Mouse (Mus musculus): ENCODE measurements around the gene Tspan1. TPM values are rescaled to one million over a fixed set of nuclear protein-coding genes. Genes with fewer than 3 reads are reported as not detected.
A peak's percentile ranks its signal among the peaks of the same experiment; 100 is the strongest.

Tspan1 gene
- polyA plus RNA-seq, 1 experiment: 4.3 TPM

DNA sequence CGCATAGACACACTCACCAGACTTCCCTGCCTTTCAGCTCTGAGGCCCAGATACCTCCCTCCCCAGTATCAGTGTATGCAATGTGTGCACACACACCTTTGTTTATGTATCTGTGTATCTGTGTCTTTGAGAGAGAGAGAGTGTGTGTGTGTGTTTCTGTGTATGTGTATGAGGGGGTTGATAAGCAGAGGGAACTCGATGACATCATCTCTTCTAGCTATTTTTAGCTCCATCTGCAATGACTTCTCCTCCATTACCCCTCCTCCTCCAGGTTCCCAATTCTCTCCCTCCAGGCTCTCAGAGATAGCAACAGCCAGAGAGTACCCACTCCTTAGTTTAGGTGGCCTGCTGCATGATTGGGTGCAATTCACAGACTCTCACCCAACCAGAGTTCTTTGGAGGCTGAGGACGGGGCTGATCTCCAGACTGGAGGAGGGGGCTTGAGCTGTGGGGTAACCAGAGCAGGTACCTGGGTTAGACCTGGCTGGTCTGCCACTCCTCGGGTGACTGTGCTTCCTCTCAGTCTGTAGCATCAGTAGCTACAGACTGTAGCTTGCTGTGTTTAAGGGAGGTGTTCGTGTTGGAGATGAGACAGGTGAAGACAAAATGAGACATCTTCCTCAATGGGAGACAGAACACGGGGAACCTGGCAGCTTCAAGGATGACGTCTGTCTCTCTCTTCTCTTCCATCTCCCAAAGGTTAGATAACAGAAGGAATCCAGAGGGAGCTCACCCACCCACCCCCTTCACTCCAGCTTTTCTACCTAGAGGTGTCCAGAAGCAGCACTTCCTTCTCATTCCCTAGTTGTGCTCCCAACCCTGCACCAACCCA is 8.5 kb upstream of the Tspan1 start:
- Histone ChIP-seq H3K4me3 (ENCODE audit: control insufficient read depth, low read depth, low read length) (peak overlapping the region; percentile 70), H3K27me3 (ENCODE audit: control insufficient read depth, insufficient read depth, low read length) (no peaks in the 10 kb centered on the region), H3K4me1 (ENCODE audit: control insufficient read depth, insufficient read depth, low read length) (peaks cover 11% of the 10 kb centered on the region), H3K36me3 (ENCODE audit: control insufficient read depth, insufficient read depth, low read length) (no peaks in the 10 kb centered on the region), H3K27ac (ENCODE audit: control insufficient read depth, insufficient read depth, low read depth, low read length) (no peak overlapping the region)
- TF ChIP-seq POLR2A (IDR thresholded peaks at IDR 0.05; ENCODE audit: control insufficient read depth, low read depth, low read length) (no peak), CTCF (IDR thresholded peaks at IDR 0.05; ENCODE audit: control insufficient read depth, insufficient read depth, insufficient replicate concordance, low read depth, low read length) (no peak)

DNA sequence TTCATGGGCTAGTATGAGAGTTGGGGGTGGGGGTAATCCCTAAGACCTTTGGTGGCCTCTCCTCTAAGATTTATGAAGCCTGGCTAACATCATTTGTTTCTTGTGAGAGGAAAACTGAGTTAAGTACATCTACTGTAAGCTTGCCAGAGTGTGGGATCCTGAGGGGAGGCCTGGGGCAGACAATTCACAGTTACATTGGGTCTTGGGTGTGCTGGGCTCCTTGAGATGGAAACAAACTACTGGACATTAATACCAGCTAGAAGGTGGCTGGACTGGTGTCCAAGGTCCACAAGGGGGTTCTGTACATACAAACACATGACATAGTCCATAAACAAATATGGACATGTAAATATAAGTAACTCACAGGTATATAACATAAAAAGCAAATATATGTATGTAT is 7.7 kb upstream of the Tspan1 start:
- Histone ChIP-seq H3K4me1 (ENCODE audit: control insufficient read depth, insufficient read depth, low read length) (peaks cover 11% of the 10 kb centered on the region), H3K4me3 (ENCODE audit: control insufficient read depth, low read depth, low read length) (peak overlapping the region; percentile 80; the same call in 1 of the 2 replicates), H3K27me3 (ENCODE audit: control insufficient read depth, insufficient read depth, low read length) (no peaks in the 10 kb centered on the region), H3K36me3 (ENCODE audit: control insufficient read depth, insufficient read depth, low read length) (no peaks in the 10 kb centered on the region), H3K27ac (ENCODE audit: control insufficient read depth, insufficient read depth, low read depth, low read length) (no peak overlapping the region)
- no peak for TF ChIP-seq POLR2A (IDR thresholded peaks at IDR 0.05; ENCODE audit: control insufficient read depth, low read depth, low read length)
- TF ChIP-seq CTCF (IDR thresholded peaks at IDR 0.05; ENCODE audit: control insufficient read depth, insufficient read depth, insufficient replicate concordance, low read depth, low read length): no peak

DNA sequence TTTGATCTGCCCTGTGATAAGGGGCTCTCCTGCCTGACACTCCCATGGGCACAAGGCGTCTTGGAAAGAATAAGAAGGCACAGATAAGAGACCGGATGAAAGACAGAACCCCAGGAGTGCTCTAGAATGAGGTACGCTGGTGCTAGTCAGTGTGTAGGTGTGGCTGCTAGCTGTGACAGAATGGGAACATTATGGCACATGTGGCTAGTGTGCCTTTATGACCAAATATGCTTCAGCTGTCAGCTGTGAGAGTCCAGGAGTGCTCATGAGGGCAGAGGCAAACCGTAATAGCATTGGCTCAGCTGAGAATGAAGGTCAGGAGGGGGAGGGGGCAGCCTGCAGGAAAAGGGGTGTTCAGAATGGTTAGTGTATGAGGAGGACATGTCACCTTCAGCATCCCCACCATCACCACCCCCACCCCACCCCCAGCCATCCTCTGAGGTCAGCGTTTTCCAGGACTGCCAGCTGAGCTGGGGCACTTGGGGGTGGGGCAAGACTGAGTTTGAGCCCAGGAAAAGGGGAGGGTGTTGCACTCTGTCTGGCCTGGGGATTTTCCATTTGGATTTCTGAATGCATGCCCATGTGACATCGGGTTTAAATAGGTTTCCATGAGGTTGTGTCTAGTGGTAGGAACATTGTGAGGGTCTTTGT is 7.2 kb upstream of the Tspan1 start:
- Histone ChIP-seq H3K4me1 (ENCODE audit: control insufficient read depth, insufficient read depth, low read length) (peaks cover 11% of the 10 kb centered on the region), H3K4me3 (ENCODE audit: control insufficient read depth, low read depth, low read length) (peak overlapping the region; percentile 80), H3K27me3 (ENCODE audit: control insufficient read depth, insufficient read depth, low read length) (no peaks in the 10 kb centered on the region), H3K27ac (ENCODE audit: control insufficient read depth, insufficient read depth, low read depth, low read length) (peak overlapping the region; percentile 54; the same call in 1 of the 2 replicates), H3K36me3 (ENCODE audit: control insufficient read depth, insufficient read depth, low read length) (no peaks in the 10 kb centered on the region)
- TF ChIP-seq POLR2A (IDR thresholded peaks at IDR 0.05; ENCODE audit: control insufficient read depth, low read depth, low read length) (no peak), CTCF (IDR thresholded peaks at IDR 0.05; ENCODE audit: control insufficient read depth, insufficient read depth, insufficient replicate concordance, low read depth, low read length) (no peak)

DNA sequence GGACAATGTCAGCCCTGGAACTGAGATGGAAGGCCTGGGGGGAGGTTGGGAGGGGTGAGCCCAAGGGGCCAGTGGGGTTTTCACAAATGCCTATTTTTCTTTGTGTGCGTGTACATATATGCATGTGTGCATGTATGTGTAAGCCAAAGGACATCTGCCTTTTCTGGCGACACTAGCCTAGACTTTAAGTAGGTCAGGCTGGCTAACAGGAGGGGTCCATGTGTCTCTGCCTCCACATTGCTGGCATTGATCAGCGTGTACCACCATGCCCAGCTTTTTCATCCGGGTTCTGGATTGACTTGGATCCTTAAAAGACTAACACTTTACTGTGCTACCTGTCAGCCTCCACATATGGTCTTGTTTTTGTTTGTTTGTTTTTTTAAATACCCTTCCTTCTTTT is 6.4 kb upstream of the Tspan1 start:
- Histone ChIP-seq H3K4me3 (ENCODE audit: control insufficient read depth, low read depth, low read length) (peak overlapping the region; percentile 80), H3K27ac (ENCODE audit: control insufficient read depth, insufficient read depth, low read depth, low read length) (no peak overlapping the region), H3K27me3 (ENCODE audit: control insufficient read depth, insufficient read depth, low read length) (no peaks in the 10 kb centered on the region), H3K36me3 (ENCODE audit: control insufficient read depth, insufficient read depth, low read length) (no peaks in the 10 kb centered on the region), H3K4me1 (ENCODE audit: control insufficient read depth, insufficient read depth, low read length) (peaks cover 11% of the 10 kb centered on the region)
- TF ChIP-seq CTCF (IDR thresholded peaks at IDR 0.05; ENCODE audit: control insufficient read depth, insufficient read depth, insufficient replicate concordance, low read depth, low read length): no peak
- no peak for TF ChIP-seq POLR2A (IDR thresholded peaks at IDR 0.05; ENCODE audit: control insufficient read depth, low read depth, low read length)

GRCm38 (mm10) chr4:116173072-116173471 is 5.7 kb upstream of the Tspan1 start, which contains the start of the genes 1700042G07Rik and Gm49337:
Gene 1700042G07Rik (plus strand): TSS chr4:116173372.
Gene Gm49337 (plus strand): TSS chr4:116173384.
- peak within 1 kb of the TSS; percentile 54; the same call in 1 of the 2 replicates for H3K27ac ChIP-seq (ENCODE audit: control insufficient read depth, insufficient read depth, low read depth, low read length)
- H3K36me3 ChIP-seq (ENCODE audit: control insufficient read depth, insufficient read depth, low read length): no peaks in the 10 kb centered on the region
- peak within 1 kb of the TSS; percentile 80 for H3K4me3 ChIP-seq (ENCODE audit: control insufficient read depth, low read depth, low read length)
- no peaks in the 10 kb centered on the region for H3K27me3 ChIP-seq (ENCODE audit: control insufficient read depth, insufficient read depth, low read length)
- H3K4me1 ChIP-seq (ENCODE audit: control insufficient read depth, insufficient read depth, low read length): peaks cover 11% of the 10 kb centered on the region
- TF ChIP-seq POLR2A (IDR thresholded peaks at IDR 0.05; ENCODE audit: control insufficient read depth, low read depth, low read length): peak; percentile 41; the same call in 1 of the 2 replicates
- no peak for TF ChIP-seq CTCF (IDR thresholded peaks at IDR 0.05; ENCODE audit: control insufficient read depth, insufficient read depth, insufficient replicate concordance, low read depth, low read length)

DNA sequence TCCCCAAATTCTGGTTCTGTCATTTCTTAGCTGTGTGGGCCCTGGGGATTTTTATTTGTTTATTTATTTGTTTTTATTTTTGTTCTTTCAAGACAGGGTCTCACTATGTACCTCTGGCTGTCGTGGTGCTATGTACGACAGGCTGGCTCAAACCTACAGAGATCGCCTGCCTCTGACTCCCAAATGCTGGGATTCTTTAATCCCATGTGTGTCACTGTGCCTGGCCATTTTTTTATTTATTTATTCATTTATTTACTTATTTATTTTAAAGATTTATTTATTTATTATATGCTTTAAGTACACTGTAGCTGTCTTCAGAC is 1.9 kb upstream of the Tspan1 start:
- Histone ChIP-seq H3K27me3 (ENCODE audit: control insufficient read depth, insufficient read depth, low read length) (no peaks in the 10 kb centered on the region), H3K4me1 (ENCODE audit: control insufficient read depth, insufficient read depth, low read length) (no peaks in the 10 kb centered on the region), H3K27ac (ENCODE audit: control insufficient read depth, insufficient read depth, low read depth, low read length) (no peak overlapping the region), H3K36me3 (ENCODE audit: control insufficient read depth, insufficient read depth, low read length) (no peaks in the 10 kb centered on the region), H3K4me3 (ENCODE audit: control insufficient read depth, low read depth, low read length) (no peak overlapping the region)
- no peak for TF ChIP-seq CTCF (IDR thresholded peaks at IDR 0.05; ENCODE audit: control insufficient read depth, insufficient read depth, insufficient replicate concordance, low read depth, low read length)
- TF ChIP-seq POLR2A (IDR thresholded peaks at IDR 0.05; ENCODE audit: control insufficient read depth, low read depth, low read length): no peak

GRCm38 (mm10) chr4:116168617-116169352 is 1.4 kb upstream of the Tspan1 start:
- Histone ChIP-seq H3K4me1 (ENCODE audit: control insufficient read depth, insufficient read depth, low read length) (no peaks in the 10 kb centered on the region), H3K36me3 (ENCODE audit: control insufficient read depth, insufficient read depth, low read length) (no peaks in the 10 kb centered on the region), H3K4me3 (ENCODE audit: control insufficient read depth, low read depth, low read length) (no peak overlapping the region), H3K27me3 (ENCODE audit: control insufficient read depth, insufficient read depth, low read length) (no peaks in the 10 kb centered on the region), H3K27ac (ENCODE audit: control insufficient read depth, insufficient read depth, low read depth, low read length) (no peak overlapping the region)
- TF ChIP-seq POLR2A (IDR thresholded peaks at IDR 0.05; ENCODE audit: control insufficient read depth, low read depth, low read length) (no peak), CTCF (IDR thresholded peaks at IDR 0.05; ENCODE audit: control insufficient read depth, insufficient read depth, insufficient replicate concordance, low read depth, low read length) (no peak)

Data from testis, adult 2 months (tissue).